Mouse (Mus musculus) naive thymus-derived CD4-positive, alpha-beta T cell, adult 2 months (primary cell): ENCODE measurements around the gene Smarce1.
A peak's percentile ranks its signal among the peaks of the same experiment; 100 is the strongest.

Experiments used
- DNase-seq: peaks from one replicate; pipeline ENCODE4 v3.0.0-alpha.2; 2011; ENCODE audit warnings: low read depth

The Smarce1 gene

DNA sequence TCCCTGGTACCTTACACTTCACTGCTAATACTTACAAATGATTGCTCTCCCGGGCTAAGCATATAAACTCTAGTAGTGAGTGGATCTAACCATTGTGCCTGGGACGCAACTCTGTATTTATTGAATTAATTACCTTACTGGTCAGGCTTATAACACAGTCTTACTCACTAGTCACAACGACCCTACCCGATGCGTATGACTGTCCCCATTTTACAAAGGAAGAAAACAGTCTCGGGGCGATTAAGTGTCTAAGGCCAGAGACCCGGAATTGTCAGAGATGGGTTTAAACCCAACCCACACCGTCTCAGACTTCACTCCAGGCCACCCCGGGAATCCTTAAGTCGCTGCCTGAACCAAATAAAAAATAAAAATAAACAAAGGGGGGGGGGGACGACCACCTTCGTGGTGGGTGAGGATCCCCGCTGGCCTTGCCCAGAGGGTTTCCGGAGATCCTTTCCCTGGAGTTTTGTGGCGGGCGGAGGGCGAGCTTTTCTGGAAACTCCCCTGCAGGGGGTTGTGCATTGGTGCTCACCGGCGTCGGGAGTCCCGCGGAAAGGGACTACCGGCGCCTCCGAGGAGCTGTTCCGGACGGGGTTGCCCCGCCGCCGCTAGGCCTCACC, 1.1 kb downstream of the Smarce1 start:
- peak; percentile 45 for DNase-seq

DNA sequence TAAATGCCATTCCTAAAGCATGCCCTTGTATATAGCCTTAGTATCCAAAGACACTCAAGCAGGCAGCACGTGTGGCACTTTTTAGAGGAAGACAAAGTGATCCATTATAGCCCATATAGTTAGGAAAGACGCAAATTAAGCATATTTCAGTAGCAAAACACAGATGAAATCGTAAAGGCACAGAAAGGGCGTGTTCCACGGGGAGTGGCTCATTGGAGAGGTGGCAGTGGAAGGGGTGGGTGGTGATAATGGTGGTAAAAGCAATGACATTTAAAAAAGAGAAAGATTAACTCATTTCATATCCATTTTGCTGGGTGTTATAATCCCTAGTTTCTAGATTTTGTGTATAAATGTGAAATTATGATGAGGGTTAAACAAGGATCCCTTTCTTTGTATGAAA, 4.5 kb downstream of the Smarce1 start:
- DNase-seq = no peak

DNA sequence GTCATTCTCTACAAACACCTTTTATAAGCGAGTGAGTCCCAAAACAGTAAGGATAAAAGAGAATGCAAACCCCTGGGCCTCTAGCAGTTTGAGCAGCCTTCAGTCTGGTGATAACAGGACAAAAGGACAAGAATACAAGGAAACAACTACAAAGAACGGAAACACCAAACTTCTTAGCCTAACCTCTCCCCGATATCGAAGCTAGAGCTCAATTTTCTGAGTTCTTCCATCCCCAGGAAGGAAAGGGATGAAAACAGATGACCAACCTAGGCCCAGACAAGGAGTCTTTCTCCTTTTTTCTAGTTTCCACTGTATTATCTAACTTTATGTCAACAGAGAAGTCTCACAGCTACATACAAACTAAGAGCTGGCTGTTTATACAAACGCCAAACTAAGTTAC, 7.5 kb downstream of the Smarce1 start:
- DNase-seq = no peak

DNA sequence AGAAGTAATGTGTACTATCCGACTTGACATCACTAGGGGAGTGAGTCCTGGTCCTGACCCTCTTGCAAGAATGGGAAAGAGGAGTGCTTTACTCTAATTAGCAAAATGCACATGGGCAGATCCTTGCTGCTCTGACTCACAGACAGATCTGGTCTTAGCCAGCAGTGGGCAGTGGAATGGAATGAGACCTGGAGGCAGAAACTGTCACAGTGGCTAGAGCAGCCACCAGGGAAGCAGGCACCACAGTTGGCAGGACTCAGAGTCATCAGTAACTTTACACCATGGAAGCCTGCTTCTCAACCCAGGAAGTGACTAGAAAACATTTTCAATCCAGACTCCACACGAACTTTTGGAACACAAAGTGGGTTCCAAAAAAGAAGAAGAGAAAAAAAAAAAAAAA, 9.0 kb downstream of the Smarce1 start:
- no peak for DNase-seq

DNA sequence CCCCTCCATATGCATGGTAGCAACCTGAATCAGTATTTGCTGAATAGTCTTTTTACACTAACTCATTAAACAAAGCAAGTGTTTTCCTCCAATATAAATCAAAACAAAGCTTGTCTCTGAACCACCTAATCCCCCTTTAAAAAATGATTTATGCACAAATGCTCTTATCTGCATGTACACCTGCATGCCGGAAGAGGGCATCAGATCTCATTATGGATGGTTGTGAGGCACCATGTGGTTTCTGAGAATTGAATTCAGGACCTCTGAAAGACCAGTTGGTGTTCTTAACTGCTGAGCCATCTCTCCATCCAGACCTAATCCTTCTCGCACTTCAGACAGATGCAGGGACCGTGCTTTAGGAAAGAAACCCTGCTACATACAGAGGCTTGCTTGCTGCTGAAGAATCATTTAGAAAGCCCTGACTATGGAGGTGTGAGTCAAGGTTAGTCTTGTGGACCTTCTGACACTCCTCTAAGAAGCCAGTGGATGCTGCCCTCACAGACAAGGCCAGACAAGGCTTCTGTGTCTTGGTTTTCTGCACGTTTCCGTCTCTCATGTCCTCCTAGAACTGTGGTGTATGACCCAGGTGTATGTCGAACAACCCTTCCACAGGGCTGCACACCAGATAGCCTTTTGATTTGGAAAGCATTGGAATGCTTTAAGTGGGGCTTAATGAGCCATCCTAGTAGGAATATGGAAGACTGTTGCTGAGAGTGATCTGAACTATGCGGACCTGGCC, 13.4 kb downstream of the Smarce1 start:
- no peak for DNase-seq

DNA sequence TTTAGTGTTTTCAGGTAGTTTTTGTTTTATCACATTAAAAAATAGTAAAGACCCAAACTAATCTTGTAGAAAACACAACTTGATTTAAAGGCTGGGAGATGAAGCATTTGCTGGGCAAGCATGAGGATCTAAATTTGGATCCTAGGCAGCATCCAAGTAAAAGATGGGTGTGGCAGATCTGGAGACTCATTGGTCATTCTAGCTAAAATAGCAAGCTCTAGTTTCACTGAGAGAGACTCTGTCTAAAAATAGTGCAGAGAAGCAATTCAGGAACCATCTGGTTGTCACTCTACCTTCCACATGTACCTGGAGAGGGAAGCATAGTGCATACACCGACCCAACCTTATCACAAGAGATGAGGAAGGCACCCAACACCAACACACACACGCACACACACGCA, 14.6 kb downstream of the Smarce1 start:
- no peak for DNase-seq

DNA sequence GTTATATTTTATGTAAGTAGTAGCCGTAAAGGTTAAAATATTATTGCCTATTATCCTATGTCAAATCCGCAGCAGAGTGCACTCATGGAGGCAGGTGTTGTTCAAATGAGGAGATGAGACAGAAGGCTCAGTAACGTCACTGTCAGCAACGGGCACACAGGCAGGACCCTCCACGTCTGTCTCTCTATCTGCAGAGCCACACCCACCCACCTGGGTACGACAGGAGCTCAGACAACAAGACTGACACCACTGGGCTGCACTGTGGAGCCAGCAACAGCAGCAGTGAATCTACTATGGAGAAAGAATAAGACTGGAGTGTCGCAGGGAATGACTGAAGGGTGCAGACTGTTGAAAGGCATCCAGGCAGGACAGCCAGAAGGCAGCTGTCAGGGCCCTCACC, 18.1 kb downstream of the Smarce1 start:
- DNase-seq = no peak

DNA sequence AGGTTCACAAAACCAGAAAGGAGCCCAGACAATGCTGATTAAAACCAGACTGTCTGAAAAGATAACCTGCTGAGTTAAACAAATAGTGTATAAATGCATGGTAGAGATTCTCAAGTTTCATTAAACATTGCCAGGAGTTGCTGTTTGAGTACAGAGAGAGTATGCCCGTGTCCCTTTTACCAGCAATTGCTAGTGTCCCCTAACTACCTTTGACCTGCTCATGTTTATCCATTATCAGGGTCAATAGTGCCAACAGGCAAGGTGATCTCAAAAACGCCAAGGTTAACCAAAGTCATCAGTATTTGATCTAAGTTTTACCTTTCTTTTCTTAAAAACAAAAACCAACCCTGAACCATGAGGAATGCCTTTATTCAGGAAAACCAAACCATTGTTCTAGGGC, 18.9 kb downstream of the Smarce1 start:
- no peak for DNase-seq

DNA sequence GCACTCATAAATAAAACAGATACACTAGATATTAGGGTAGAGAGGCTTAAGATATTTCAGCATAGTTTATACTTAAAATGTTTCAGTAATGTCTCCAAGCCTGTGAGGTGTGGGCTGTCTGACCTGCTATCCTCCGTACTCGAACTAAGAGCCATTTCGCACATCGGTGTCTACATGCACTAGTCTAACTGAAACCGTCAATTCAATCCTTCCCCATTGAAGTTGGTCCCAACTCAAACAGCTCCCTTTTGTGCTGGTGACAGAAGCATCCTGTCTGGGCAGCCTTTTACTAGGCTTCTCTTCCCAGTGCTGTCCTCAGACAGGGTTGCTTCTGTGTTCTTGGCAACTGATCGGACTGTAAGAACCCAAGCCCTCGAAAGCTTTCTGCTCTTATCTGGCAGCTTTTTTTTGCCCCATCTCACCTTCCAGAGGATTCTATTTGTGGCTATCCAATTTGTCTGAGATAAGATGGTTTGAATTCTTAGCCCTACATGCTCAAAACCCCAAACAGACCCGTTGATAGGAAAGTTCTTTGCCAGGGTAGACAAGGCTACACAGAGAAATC, 22.6 kb downstream of the Smarce1 start:
- no peak for DNase-seq

DNA sequence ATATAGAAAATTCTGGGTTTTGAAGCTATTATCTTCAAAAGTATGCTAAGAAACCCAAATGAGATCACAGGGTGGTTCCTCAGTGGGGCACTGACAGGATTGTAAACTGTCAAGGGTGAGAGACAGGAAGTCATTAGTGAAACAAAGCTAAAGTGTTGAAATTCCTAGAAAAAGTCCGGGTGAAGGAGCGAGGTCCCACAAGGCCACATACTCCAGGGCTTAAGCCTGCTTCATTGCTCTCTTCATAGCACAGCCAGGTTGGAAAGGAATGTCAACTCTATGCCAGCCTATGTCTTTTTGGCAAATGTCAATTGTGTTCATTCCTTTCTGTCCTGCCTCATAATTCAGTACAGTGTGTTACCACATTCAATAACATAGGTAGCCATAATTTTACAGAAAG, 23.4 kb downstream of the Smarce1 start:
- DNase-seq = no peak

DNA sequence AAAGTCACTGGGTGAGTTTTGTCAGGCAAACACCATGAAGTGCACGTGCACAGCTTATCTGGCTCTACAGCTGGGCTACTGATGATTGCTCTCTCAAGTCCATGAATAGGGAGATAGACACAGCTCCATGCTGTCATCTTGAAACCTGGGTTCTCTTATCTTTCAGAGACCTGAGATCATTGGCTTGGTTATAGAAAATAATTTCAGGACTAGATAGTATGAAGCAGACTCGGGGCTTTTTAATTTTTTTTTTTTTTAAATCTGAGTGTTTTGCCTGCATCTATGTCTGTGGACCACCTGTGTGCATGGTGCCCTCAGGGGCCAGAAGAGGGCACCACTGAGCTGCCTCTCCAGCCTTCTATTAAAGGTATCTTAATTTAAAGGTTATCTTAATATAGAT, 23.9 kb downstream of the Smarce1 start:
- peak; percentile 61 for DNase-seq

DNA sequence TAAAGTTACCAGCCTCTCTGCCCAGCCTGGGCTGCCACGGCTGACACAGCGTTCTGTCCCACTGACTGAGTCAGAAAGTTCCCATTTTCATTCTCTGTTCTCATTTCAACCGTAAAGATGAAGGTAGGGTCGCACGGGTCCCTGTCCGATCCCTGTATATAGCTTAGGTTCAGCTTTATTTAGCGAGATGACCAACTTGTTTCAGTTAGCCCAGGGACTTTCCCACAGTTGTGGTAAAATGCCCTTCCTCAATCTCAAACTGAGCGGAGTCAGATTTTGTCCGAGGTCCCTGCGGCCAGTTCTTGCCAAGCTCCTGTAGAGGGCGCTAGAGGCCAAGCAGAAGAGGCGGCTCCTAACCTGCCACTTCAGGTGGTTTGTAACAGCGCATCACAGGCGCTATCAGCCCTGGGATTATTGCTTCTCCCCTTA, 41.6 kb downstream of the Smarce1 start:
- DNase-seq = peak; percentile 92

DNA sequence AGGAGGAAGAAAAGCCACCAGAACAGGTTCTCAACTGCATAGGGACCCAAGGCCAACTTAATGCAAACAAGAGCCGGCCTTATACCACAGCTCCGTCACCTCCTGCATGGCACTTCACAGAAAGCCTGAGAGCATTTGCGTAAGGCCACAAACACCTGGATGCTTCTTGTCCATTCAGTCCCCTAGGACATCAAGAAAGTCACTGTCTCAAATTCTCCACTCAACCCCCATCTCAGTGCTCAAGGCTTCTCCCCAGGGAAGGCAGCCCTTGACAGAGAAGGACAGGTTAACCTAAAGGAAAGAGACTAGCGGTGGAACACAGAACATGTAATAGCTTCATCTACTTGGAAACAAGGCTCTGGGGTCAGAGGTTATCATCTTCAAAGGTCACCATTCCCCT, 43.5 kb downstream of the Smarce1 start:
- no peak for DNase-seq

DNA sequence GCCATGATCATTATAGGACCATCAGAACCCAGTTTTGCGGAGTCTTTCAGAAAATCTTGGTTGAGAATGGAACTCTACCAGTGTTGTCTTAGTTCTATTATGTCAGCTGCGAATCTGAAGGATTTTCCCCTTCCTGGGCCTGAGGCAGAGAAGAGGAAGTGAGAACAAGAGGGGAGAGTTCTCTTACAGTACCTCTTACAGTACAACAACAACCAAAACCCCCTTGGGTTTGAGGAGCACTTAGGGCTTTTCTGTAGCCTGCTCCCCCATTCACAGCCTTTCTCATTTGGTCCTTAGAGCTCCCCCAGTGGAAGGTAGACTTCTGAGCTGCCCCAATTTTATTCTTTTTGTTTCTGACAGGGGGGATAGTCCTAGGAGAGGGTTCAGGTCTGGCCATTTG, 44.0 kb downstream of the Smarce1 start:
- DNase-seq = peak; percentile 53

DNA sequence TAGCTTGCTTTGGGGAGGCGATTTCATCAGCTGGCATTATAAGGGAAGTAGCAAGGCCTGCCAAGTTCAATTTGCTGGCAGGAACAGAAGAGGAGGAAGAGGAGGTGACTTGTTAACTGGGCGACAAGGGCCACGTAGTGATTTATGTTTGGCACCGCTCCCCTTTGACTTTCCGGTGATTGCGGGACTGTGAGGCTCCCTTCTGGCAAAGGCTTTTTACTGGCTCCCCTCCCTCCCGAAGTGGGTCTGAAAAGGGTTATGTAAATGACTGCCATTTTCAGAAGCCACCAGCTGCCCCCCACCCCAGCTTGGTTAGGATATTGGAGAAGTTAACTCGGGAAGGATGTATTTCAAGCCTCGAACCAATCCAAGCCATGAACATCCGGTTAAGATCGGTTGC, 48.2 kb downstream of the Smarce1 start:
- peak; percentile 62 for DNase-seq

DNA sequence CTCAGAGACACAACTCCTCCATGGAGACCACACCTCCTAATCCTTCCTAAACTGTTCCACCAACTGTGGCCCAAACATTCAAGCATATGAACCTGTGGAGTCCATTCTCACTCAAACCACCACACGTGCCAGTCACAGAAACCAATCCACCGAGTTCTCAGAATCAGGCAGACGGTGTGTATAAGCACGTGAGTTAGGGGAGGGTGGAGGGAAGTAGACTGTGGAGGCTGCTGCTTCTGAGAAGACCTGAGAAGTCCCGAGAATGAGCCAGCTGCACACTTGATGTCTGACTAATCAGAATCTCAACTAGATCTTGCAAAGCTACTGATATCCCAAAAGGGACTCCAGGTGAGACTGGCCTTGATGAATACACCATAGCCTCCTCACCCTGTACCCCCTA, 50.7 kb downstream of the Smarce1 start:
- DNase-seq = no peak

DNA sequence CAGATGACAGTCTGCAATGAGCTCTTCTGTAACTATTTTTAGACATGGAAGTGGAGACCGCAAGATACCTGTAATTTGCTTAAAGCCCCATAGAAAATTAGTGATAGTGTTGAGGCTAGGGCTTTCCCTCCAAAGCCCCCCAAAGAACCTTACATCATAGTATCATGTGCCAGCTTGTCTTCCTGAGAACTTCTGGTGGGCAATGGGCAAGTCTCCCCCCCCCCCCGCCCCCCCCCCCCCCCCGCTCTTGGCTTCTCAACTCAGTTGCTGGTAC, 53.0 kb downstream of the Smarce1 start:
- no peak for DNase-seq

DNA sequence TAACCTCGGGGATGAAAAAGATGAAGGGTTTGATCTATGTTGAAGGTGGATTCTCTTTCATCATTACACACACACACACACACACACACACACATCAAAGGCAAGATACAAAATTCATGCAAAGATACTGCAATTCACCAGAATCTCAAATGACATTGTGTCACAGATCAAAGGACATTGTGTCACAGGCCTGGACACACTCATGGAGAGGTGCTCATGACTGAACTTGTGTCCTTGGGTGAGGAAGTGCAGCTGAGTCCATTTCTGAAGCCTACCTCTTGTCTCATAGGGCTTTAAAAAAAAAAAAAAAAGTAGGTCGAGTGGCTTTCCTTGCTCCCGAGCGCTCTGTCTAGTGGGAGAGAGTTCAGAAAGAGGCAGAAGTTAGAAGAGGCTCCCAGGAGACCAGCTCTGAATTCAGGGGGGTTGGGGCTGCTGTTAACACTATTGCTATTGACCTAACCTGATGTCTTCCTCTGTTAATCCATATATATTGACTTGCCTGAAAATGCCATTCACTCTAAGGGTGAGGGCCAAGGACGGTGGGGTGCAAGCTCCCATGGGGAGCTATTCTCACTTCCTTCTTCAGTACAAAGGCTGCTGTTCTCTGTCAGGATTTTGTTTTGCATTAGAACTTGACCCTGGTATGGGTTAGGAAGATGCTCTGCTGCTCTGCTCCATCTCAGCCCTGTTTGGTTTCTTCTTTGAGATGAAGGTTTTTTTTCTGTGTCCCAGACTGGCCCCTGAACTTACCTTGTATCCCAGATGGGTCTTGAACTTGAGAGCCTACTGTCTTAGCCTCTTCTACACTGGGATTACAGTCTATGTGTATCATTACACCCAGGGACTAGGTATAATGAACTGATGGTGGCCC, 53.5 kb downstream of the Smarce1 start:
- peak; percentile 47 for DNase-seq

DNA sequence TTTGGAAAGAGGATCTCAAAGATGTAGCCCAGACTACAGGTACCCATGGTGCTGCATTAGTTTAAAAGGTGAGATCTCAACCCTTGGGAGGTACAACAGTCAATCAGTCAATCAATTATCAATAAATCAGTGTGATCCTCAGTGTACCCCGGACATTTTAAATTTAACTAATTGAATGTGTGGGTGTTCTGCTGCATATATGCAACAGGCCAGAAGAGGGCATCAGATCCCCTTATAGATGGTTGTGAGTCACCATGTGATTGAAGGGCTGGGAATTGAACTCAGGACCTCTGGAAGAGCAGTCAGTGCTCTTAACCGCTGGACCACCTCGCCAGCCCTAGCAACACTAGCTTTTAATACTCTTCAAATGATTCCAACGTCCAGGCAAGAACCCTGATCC, 58.8 kb downstream of the Smarce1 start:
- DNase-seq = peak; percentile 56

DNA sequence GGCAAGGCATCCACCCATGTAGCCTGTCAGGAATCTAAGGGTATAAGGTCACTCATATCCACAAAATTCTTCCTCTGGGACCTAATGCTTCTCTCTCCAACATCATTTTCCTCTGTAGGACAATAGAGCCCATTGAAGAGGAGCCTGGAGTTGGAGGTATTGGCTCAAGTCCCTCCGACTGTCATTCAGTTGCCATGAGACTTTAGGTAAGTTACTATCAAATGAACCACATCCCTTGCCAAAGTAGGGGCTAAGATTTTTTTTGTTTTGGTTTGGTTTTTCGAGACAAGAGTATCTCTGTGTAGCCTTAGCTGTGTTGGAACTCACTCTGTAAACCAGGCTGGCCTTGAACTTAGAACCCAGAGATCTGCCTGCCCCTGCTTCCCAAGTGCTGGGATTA, 59.4 kb downstream of the Smarce1 start:
- peak; percentile 78 for DNase-seq

DNA sequence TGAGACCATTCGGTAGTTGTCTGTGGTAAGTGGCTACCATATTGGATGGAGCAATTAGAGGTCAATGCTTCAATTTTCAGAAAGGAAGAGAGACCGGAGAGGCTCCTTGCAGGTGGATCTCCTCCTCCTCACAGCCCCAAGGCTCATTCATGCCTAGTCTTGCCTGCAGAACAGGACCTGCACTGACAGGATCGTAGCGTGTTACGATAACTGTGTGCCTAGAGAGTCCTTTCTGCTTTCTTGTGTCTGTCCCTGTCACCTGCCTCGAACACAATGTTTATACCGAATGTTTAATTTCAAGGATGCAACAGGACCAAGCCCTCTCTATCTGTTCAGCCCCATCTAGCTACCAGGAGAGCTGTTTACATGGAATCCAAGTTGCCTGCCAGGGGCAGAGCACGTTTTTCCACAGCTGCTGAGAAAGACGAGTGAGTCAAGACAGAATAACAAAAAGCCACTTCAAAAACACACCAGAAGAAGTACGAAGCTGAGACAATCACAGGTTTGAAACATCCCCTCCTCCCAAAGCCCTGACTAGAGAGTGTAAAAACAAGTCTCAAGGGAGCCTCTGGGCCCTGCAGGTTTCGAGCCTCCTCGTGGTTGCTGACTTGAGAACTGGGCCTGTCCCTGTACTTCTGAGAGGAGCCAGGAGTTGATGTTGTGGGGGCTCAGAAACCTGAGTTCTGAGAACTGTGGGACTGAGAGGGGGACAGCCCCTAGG, 60.1 kb downstream of the Smarce1 start:
- DNase-seq = peak; percentile 94

DNA sequence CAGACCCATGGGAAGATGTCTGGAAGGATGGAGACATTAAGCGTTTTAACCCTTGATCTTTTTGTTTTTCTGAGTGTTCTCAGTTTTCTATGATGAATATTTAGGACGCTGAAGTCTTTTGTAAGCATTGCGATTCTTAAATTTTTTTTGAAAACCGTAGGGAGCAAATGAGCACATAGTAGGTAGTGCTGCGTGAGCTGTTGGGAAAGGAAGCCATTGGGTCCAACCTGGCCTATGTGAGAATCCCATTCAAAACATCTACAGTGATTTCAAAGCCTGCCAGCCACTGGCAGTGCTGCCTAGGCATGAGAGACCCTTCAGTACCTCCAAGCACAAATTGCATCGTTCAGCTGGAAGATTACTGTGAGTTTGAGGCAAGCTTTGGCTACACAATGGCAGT, 60.8 kb downstream of the Smarce1 start:
- DNase-seq = no peak
